Mouse (Mus musculus) intestine, embryonic 14.5 days (tissue): Measurements from ENCODE around the gene Tor1aip1. TPM values are rescaled to one million over a fixed set of nuclear protein-coding genes. Genes with fewer than 3 reads are reported as not detected.

Experiments
- ATAC-seq: fragments of 200-750 bp; cut with Nextera tagmentation; replicated peaks from 2 replicates; pipeline ENCODE4 v1.8.0; 2017; ENCODE audit warnings: low read depth, moderate number of reproducible peaks, moderate TSS enrichment, moderate library complexity; ENCODE audit not compliant: low FRiP score, low TSS enrichment
- DNase-seq: peaks from one replicate; pipeline ENCODE4 v3.0.0-alpha.2; 2018; ENCODE audit warnings: low spot score
- H3K27ac ChIP-seq: fragments of 300-500 bp; sonication (generic); 2 replicates; pipeline ENCODE4 v1.5.1; 2014; ENCODE audit warnings: low read depth, mild to moderate bottlenecking, control low read depth
- H3K27me3 ChIP-seq: fragments of 300-500 bp; sonication (generic); replicated peaks from 2 replicates; pipeline ENCODE4 v1.6.1; 2014; ENCODE audit warnings: low read length, control low read depth; ENCODE audit not compliant: control insufficient read depth, insufficient read depth
- H3K36me3 ChIP-seq: fragments of 300-500 bp; sonication (generic); 2 replicates; pipeline ENCODE4 v1.6.1; 2014; ENCODE audit warnings: low read length, control low read depth; ENCODE audit not compliant: control insufficient read depth, insufficient read depth
- H3K4me1 ChIP-seq: fragments of 300-500 bp; sonication (generic); replicated peaks from 2 replicates; pipeline ENCODE4 v1.6.1; 2014; ENCODE audit warnings: low read length, control low read depth, mixed read lengths; ENCODE audit not compliant: control insufficient read depth, insufficient read depth
- H3K4me2 ChIP-seq: fragments of 300-500 bp; sonication (generic); 2 replicates; pipeline ENCODE4 v1.6.1; 2014; ENCODE audit warnings: low read length
- H3K4me3 ChIP-seq: fragments of 300-500 bp; sonication (generic); 2 replicates; pipeline ENCODE4 v1.5.1; 2014; ENCODE audit warnings: low read depth, low read length, control low read depth, mixed read lengths
- H3K9ac ChIP-seq: fragments of 300-500 bp; sonication (generic); 2 replicates; pipeline ENCODE4 v1.6.1; 2014; ENCODE audit warnings: mild to moderate bottlenecking, low read length
- H3K9me3 ChIP-seq: fragments of 300-500 bp; sonication (generic); 2 replicates; pipeline ENCODE4 v1.6.1; 2016; ENCODE audit warnings: low read length, control low read depth; ENCODE audit not compliant: control insufficient read depth
- WGBS: fragments of 180-500 bp; shearing (Covaris S2); extraction: QIAGEN DNeasy Blood & Tissue Kit; methylation state at CpG from one replicate; pipeline ENCODE4 v1.1.7; 2014; 5-methylcytosine and 5-hydroxymethylcytosine counted together
- polyA plus RNA-seq: library from polyadenylated mRNA; unstranded; fragments of >200 nt; fragmentation: Nextera tagmentation; extraction: Ambion mirVana; gene quantifications from 2 replicates; pipeline ENCODE4 v1.2.1, GENCODE M21; 2014

Tor1aip1 gene
- 35.9 and 39.1 TPM in 2 replicates for polyA plus RNA-seq

GRCm38 (mm10) chr1:156035930-156036737 lies at the start of gene Tor1aip1:
TSS of gene Tor1aip1 (minus strand) at chr1:156036480.
- H3K4me2 ChIP-seq, result peak within 1 kb of the TSS; percentile 87

DNA sequence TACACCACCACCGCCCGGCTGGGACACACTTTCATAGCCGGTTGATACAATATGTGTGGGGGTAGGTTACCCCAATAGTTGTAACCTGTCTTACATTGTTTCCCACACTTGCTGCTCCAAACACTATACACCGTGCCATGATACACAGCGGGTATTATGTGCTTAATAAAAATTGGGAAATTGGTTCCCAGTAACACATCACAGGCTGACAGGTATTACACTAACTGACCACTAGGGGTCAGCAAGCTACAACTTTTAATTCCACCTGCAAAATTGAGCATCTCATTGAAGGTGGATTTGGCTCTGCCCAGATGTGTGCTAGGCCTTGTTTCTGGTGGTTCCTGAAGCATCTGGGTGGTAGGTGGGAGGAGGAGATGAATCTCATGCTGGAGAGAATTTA lies 49.5 kb upstream of the Tor1aip1 start:
- Histone ChIP-seq H3K4me3 (no peak overlapping the region), H3K4me2 (no peak overlapping the region), H3K9me3 (no peaks in the 10 kb centered on the region), H3K4me1 (no peaks in the 10 kb centered on the region), H3K27me3 (no peaks in the 10 kb centered on the region), H3K9ac (no peak overlapping the region), H3K27ac (no peak overlapping the region), H3K36me3 (no peaks in the 10 kb centered on the region)
- ATAC-seq, result peak; percentile 30; the same call in 1 of the 2 replicates
- peak; percentile 67 for DNase-seq
- WGBS, result 57% methylated on average over 5 of the region's 5 CpGs

More at GRCm38 (mm10) chr1:156035930-156036737, at the start of gene Tor1aip1:
- peaks cover 16% of the 10 kb centered on the region for H3K4me1 ChIP-seq
- peak within 1 kb of the TSS; percentile 78 for H3K9ac ChIP-seq
- H3K27ac ChIP-seq, result peak within 1 kb of the TSS; percentile 99
- H3K4me3 ChIP-seq, result peak within 1 kb of the TSS; percentile 58
- H3K36me3 ChIP-seq, result peaks cover 21% of the 10 kb centered on the region
- under 1% methylated on average over 58 of the region's 59 CpGs for WGBS
- ATAC-seq (peak; percentile 94), DNase-seq (peak; percentile 99)
- H3K9me3 ChIP-seq, result no peaks in the 10 kb centered on the region
- H3K27me3 ChIP-seq, result no peaks in the 10 kb centered on the region

DNA sequence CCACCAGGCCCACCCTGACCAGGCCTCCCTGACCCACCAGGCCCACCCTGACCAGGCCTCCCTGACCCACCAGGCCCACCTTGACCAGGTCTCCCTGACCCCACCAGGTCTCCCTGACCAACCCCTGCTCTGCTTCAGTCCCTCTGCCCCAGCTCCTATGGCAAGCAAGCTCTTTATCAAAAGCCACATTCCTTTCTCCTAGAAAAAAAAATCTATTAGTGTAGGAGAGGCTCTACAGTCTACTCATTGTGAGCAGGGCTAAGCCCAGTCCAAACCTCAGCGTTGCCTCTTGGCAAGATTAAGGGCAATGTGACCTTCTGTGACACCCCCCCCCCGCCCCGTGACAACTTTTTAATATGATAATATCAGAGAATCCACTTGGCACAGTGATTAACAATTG lies 48.3 kb upstream of the Tor1aip1 start:
- no peak for ATAC-seq
- Histone ChIP-seq H3K27me3 (no peaks in the 10 kb centered on the region), H3K27ac (no peak overlapping the region), H3K9ac (no peak overlapping the region), H3K9me3 (no peaks in the 10 kb centered on the region), H3K4me1 (no peaks in the 10 kb centered on the region), H3K36me3 (no peaks in the 10 kb centered on the region), H3K4me2 (no peak overlapping the region), H3K4me3 (no peak overlapping the region)
- no peak for DNase-seq
- 59% methylated on average over 3 of the region's 3 CpGs for WGBS

GRCm38 (mm10) chr1:156077655-156078054 lies 41.4 kb upstream of the Tor1aip1 start:
- H3K36me3 ChIP-seq, result no peaks in the 10 kb centered on the region
- no peak overlapping the region for H3K9ac ChIP-seq
- H3K27me3 ChIP-seq, result no peaks in the 10 kb centered on the region
- 59% methylated on average over 3 of the region's 3 CpGs for WGBS
- 0 out of 2 replicates have a peak, but pooled peaks cover 4% of the 10 kb centered on the region for H3K4me1 ChIP-seq
- no peaks in the 10 kb centered on the region for H3K9me3 ChIP-seq
- DNase-seq (no peak), ATAC-seq (no peak)
- H3K4me3 ChIP-seq, result no peak overlapping the region
- no peak overlapping the region for H3K4me2 ChIP-seq
- H3K27ac ChIP-seq, result no peak overlapping the region

- Histone ChIP-seq H3K27ac (no peak overlapping the region), H3K4me1 (0 out of 2 replicates have a peak, but pooled peaks cover 4% of the 10 kb centered on the region), H3K9ac (no peak overlapping the region), H3K4me3 (no peak overlapping the region), H3K9me3 (no peaks in the 10 kb centered on the region), H3K36me3 (no peaks in the 10 kb centered on the region), H3K4me2 (no peak overlapping the region), H3K27me3 (no peaks in the 10 kb centered on the region)
- WGBS, result 59% methylated on average over 4 of the region's 4 CpGs
- DNase-seq (no peak), ATAC-seq (no peak)
Measured at GRCm38 (mm10) chr1:156076474-156076873, 40.2 kb upstream of the Tor1aip1 start.

DNA sequence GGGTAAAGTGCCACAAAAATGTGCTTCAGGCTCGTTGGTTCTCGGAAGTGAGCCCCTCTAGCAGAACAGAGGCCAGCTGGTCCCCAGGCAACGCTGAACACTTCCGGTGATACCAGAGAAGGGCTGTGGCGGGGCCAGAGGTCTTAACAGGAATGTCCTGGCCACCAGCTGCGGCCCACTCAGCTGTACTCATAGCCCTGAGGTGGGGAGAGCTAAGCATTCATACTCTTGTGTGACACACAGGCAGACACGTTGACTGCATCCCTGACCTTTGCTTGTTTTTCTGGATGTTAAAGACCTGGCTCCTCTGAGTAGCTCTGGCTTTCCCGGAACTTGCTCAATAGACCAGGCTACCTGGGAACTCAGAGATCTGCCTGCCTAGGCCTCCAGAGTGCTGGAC lies 38.3 kb upstream of the Tor1aip1 start:
- Histone ChIP-seq H3K36me3 (no peaks in the 10 kb centered on the region), H3K9ac (no peak overlapping the region), H3K9me3 (no peaks in the 10 kb centered on the region), H3K27me3 (no peaks in the 10 kb centered on the region), H3K4me2 (no peak overlapping the region), H3K4me1 (0 out of 2 replicates have a peak, but pooled peaks cover 4% of the 10 kb centered on the region), H3K4me3 (no peak overlapping the region), H3K27ac (no peak overlapping the region)
- no peak for DNase-seq
- WGBS, result 26% methylated on average over 8 of the region's 8 CpGs
- no peak for ATAC-seq

DNA sequence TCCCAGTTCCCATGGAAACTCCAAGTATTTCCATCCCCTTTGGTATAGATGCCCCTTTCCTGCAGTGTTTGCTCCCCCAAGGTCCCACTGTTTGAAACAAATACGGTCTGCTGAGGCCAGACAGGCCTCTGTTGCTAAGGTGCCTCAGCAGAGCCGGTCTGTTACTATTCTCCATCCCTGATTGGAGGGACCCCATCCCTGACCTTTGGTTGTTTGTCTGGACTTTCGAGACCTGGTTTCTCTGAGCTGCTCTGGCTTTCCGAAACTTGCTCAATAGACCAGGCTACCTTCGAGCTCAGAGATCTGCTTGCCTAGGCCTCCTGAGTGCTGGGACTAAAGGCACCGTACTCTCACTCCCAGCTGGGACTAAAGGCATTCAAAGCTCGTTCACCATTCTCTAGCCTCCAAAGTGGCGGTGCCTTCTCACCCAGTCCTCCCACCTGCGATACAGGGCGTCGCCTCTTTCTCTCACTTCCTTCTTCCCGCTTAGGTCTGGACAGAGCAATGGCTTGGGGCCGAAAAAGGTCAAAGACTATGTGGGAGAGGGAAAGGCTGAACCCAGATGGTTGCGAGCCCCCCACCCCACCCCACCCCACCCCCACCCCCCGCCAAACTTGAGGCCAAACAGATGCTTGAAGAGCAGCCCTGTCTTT lies 37.0 kb upstream of the Tor1aip1 start:
- no peaks in the 10 kb centered on the region for H3K9me3 ChIP-seq
- H3K9ac ChIP-seq, result no peak overlapping the region
- ATAC-seq (peak; percentile 36; the same call in 1 of the 2 replicates), DNase-seq (no peak)
- H3K27me3 ChIP-seq, result no peaks in the 10 kb centered on the region
- H3K4me1 ChIP-seq, result 0 out of 2 replicates have a peak, but pooled peaks cover 4% of the 10 kb centered on the region
- no peaks in the 10 kb centered on the region for H3K36me3 ChIP-seq
- H3K4me3 ChIP-seq, result no peak overlapping the region
- no peak overlapping the region for H3K4me2 ChIP-seq
- 62% methylated on average over 15 of the region's 15 CpGs for WGBS
- no peak overlapping the region for H3K27ac ChIP-seq

- WGBS, result 69% methylated on average over 14 of the region's 14 CpGs
- Histone ChIP-seq H3K4me3 (no peak overlapping the region), H3K27me3 (no peaks in the 10 kb centered on the region), H3K4me2 (no peak overlapping the region), H3K36me3 (peaks cover 21% of the 10 kb centered on the region), H3K4me1 (0 out of 2 replicates have a peak, but pooled peaks cover 4% of the 10 kb centered on the region), H3K9ac (no peak overlapping the region), H3K27ac (no peak overlapping the region), H3K9me3 (no peaks in the 10 kb centered on the region)
- no peak for DNase-seq
- no peak for ATAC-seq
Measured at GRCm38 (mm10) chr1:156070106-156070505, 33.8 kb upstream of the Tor1aip1 start.
